Mouse (Mus musculus) intestine, embryonic 16.5 days (tissue): ENCODE results near the gene Fra10ac1. TPM values are rescaled to one million over a fixed set of nuclear protein-coding genes. Genes with fewer than 3 reads are reported as not detected.

Source experiments
- ATAC-seq: fragments of 200-750 bp; cut with Nextera tagmentation; 2 replicates; pipeline ENCODE4 v1.8.0; 2017; ENCODE audit warnings: moderate TSS enrichment, moderate library complexity
- H3K27ac ChIP-seq: fragments of 300-500 bp; sonication (generic); 2 replicates; pipeline ENCODE4 v1.5.1; 2014; ENCODE audit warnings: mild to moderate bottlenecking, low read length
- H3K27me3 ChIP-seq: fragments of 300-500 bp; sonication (generic); replicated peaks from 2 replicates; pipeline ENCODE4 v1.6.1; 2014; ENCODE audit warnings: low read length, control low read depth, mixed read lengths; ENCODE audit not compliant: control insufficient read depth, insufficient read depth
- H3K36me3 ChIP-seq: fragments of 300-500 bp; sonication (generic); 2 replicates; pipeline ENCODE4 v1.6.1; 2014; ENCODE audit warnings: low read length, control low read depth; ENCODE audit not compliant: control insufficient read depth, insufficient read depth
- H3K4me1 ChIP-seq: fragments of 300-500 bp; sonication (generic); 2 replicates; pipeline ENCODE4 v1.6.1; 2014; ENCODE audit warnings: low read length, control low read depth, mixed read lengths; ENCODE audit not compliant: control insufficient read depth, insufficient read depth
- H3K4me2 ChIP-seq: fragments of 300-500 bp; sonication (generic); 2 replicates; pipeline ENCODE4 v1.6.1; 2014; ENCODE audit warnings: low read depth, low read length, control low read depth
- H3K4me3 ChIP-seq: fragments of 300-500 bp; sonication (generic); 2 replicates; pipeline ENCODE4 v1.5.1; 2014; ENCODE audit warnings: mild to moderate bottlenecking, low read length
- H3K9ac ChIP-seq: fragments of 300-500 bp; sonication (generic); 2 replicates; pipeline ENCODE4 v1.6.1; 2014; ENCODE audit warnings: low read depth, low read length
- H3K9me3 ChIP-seq: fragments of 300-500 bp; sonication (generic); 2 replicates; pipeline ENCODE4 v1.6.1; 2016; ENCODE audit warnings: low read length, control low read depth; ENCODE audit not compliant: control insufficient read depth
- WGBS: fragments of 180-500 bp; shearing (Covaris S2); extraction: QIAGEN DNeasy Blood & Tissue Kit; methylation state at CpG from one replicate; pipeline ENCODE4 v1.1.7; 2014; 5-methylcytosine and 5-hydroxymethylcytosine counted together
- polyA plus RNA-seq: library from polyadenylated mRNA; unstranded; fragments of >200 nt; fragmentation: Nextera tagmentation; extraction: Ambion mirVana; gene quantifications from 2 replicates; pipeline ENCODE4 v1.2.1, GENCODE M21; 2015

The Fra10ac1 gene
- polyA plus RNA-seq, 1 experiment from 2014 or later = 33.6 TPM

GRCm38 (mm10) chr19:38143540-38144271 lies 80.2 kb downstream of the Fra10ac1 start:
- WGBS = 74% methylated on average over 4 of the region's 4 CpGs
- no peaks in the 10 kb centered on the region for H3K36me3 ChIP-seq

More at GRCm38 (mm10) chr19:38143540-38144271, 80.2 kb downstream of the Fra10ac1 start:
- H3K4me3 ChIP-seq = no peak overlapping the region
- H3K4me1 ChIP-seq = no peaks in the 10 kb centered on the region
- H3K9me3 ChIP-seq = no peaks in the 10 kb centered on the region
- H3K27me3 ChIP-seq = no peaks in the 10 kb centered on the region
- no peak for ATAC-seq
- H3K9ac ChIP-seq = no peak overlapping the region
- no peak overlapping the region for H3K4me2 ChIP-seq
- no peak overlapping the region for H3K27ac ChIP-seq

Other genes starting within 250 kb of the Fra10ac1 start
- gene Myof, start 180.6 kb downstream of the Fra10ac1 start, polyA plus RNA-seq = 6.5 and 9.2 TPM in 2 replicates
- gene Cep55, start 169.1 kb downstream of the Fra10ac1 start, polyA plus RNA-seq = 21.9 and 22.2 TPM in 2 replicates
- 5.9 and 7.5 TPM in 2 replicates for gene Ffar4, start 127.1 kb downstream of the Fra10ac1 start, polyA plus RNA-seq
- gene Rbp4, start 98.9 kb downstream of the Fra10ac1 start, polyA plus RNA-seq = 54.0 and 78.5 TPM in 2 replicates
- gene Pde6c, start 91.4 kb downstream of the Fra10ac1 start, polyA plus RNA-seq = 0.06 and 0.13 TPM in 2 replicates
- 0.46 and 0.51 TPM in 2 replicates for gene Lgi1, start 40.4 kb upstream of the Fra10ac1 start, polyA plus RNA-seq
- gene Slc35g1, start 171.8 kb upstream of the Fra10ac1 start, polyA plus RNA-seq = 7.0 and 7.1 TPM in 2 replicates